Mouse (Mus musculus) spleen, adult 2 months (tissue): ENCODE data around the gene Med25. TPM values are rescaled to one million over a fixed set of nuclear protein-coding genes. Genes with fewer than 3 reads are reported as not detected.

ENCODE experiments used
- DNase-seq, 2 experiments: peaks; one replicate each; pipeline versions ENCODE4 v3.0.0 to v3.0.0-alpha.2; 2012 to 2021; ENCODE audit warnings: low spot score in 2 of 2, low read depth in 1 of 2
- H3K27ac ChIP-seq: fragments of 200-500 bp; 2 replicates; pipeline ENCODE4 v1.5.1; 2012; ENCODE audit warnings: low read length, inconsistent platforms; ENCODE audit not compliant: insufficient read depth
- H3K27me3 ChIP-seq: fragments of 200-500 bp; 2 replicates; pipeline ENCODE4 v1.6.1; 2012; ENCODE audit warnings: mild to moderate bottlenecking, moderate library complexity, low read length, inconsistent platforms; ENCODE audit not compliant: control insufficient read depth, insufficient read depth
- H3K36me3 ChIP-seq: fragments of 200-500 bp; 2 replicates; pipeline ENCODE4 v1.6.1; 2012; ENCODE audit warnings: mild to moderate bottlenecking, low read length, inconsistent platforms; ENCODE audit not compliant: control insufficient read depth, insufficient read depth
- H3K4me1 ChIP-seq: fragments of 200-500 bp; 2 replicates; pipeline ENCODE4 v1.6.1; 2011; ENCODE audit warnings: inconsistent platforms; ENCODE audit not compliant: control insufficient read depth, insufficient read depth, insufficient read length
- H3K4me3 ChIP-seq: fragments of 200-500 bp; 2 replicates; pipeline ENCODE4 v1.5.1; 2011; ENCODE audit warnings: mild to moderate bottlenecking, inconsistent platforms; ENCODE audit not compliant: insufficient read depth, insufficient read length; ENCODE audit errors: extremely low read depth
- CTCF ChIP-seq: fragments of 200-500 bp; IDR thresholded peaks from 2 replicates; pipeline ENCODE4 v1.5.1; 2011; ENCODE audit warnings: mild to moderate bottlenecking, inconsistent platforms; ENCODE audit not compliant: insufficient read depth, insufficient read length, insufficient replicate concordance; ENCODE audit errors: extremely low read depth
- POLR2A ChIP-seq: fragments of 200-500 bp; IDR thresholded peaks from 2 replicates; pipeline ENCODE4 v1.6.1; 2011; ENCODE audit warnings: low read depth, low read length, inconsistent platforms
- WGBS: fragments of 180-500 bp; shearing (Covaris S2); methylation state at CpG from one replicate; pipeline ENCODE4 v1.1.7; 2018; 5-methylcytosine and 5-hydroxymethylcytosine counted together
- polyA plus RNA-seq: library from polyadenylated mRNA; depleted of rRNA; stranded (reverse); fragments of >200 nt; gene quantifications from 2 replicates; pipeline ENCODE4 v1.2.3, GENCODE M21; 2012

Gene Med25
- polyA plus RNA-seq, 1 experiment: 113 TPM

GRCm38 (mm10) chr7:44840426-44840825, 52.1 kb downstream of the Med25 start:
- Histone ChIP-seq H3K27ac (peak overlapping the region; percentile 65), H3K4me3 (peak overlapping the region; percentile 46; the same call in 1 of the 2 replicates), H3K4me1 (peaks cover 43% of the 10 kb centered on the region), H3K36me3 (peaks cover 38% of the 10 kb centered on the region), H3K27me3 (no peaks in the 10 kb centered on the region)
- no peak; the same call in 1 of the 2 replicates for TF ChIP-seq POLR2A
- TF ChIP-seq CTCF: no peak
- WGBS: 19% methylated on average over 14 of the region's 14 CpGs
- DNase-seq: no peak

- Histone ChIP-seq H3K27ac (peak overlapping the region; percentile 65), H3K27me3 (no peaks in the 10 kb centered on the region), H3K36me3 (peaks cover 31% of the 10 kb centered on the region), H3K4me1 (peaks cover 45% of the 10 kb centered on the region), H3K4me3 (peak overlapping the region; percentile 46)
- peak; percentile 45 to 78 for DNase-seq
- TF ChIP-seq POLR2A (peak; percentile 17), CTCF (no peak)
- WGBS: 7% methylated on average over 58 of the region's 58 CpGs
Observed at GRCm38 (mm10) chr7:44839491-44840191, 52.9 kb downstream of the Med25 start.

- Histone ChIP-seq H3K4me1 (peaks cover 49% of the 10 kb centered on the region), H3K4me3 (peak overlapping the region; percentile 46; the same call in 1 of the 2 replicates), H3K27me3 (no peaks in the 10 kb centered on the region), H3K36me3 (peaks cover 27% of the 10 kb centered on the region), H3K27ac (peak overlapping the region; percentile 65)
- no peak for DNase-seq
- TF ChIP-seq POLR2A (no peak), CTCF (no peak)
- WGBS: 11% methylated on average over 11 of the region's 11 CpGs
Observed at GRCm38 (mm10) chr7:44839171-44839490, 53.4 kb downstream of the Med25 start.

- no peaks in the 10 kb centered on the region for H3K27me3 ChIP-seq
- no peak for DNase-seq
- H3K36me3 ChIP-seq: peaks cover 17% of the 10 kb centered on the region
- peak overlapping the region; percentile 95 for H3K27ac ChIP-seq
- no peak for TF ChIP-seq POLR2A
- TF ChIP-seq CTCF: no peak
- WGBS: 77% methylated on average over 6 of the region's 6 CpGs
- peak overlapping the region; percentile 64; the same call in 1 of the 2 replicates for H3K4me3 ChIP-seq
- H3K4me1 ChIP-seq: peaks cover 53% of the 10 kb centered on the region
Observed at GRCm38 (mm10) chr7:44838073-44838472, 54.4 kb downstream of the Med25 start.

- DNase-seq: no peak
- peaks cover 53% of the 10 kb centered on the region for H3K4me1 ChIP-seq
- peak overlapping the region; percentile 64 for H3K4me3 ChIP-seq
- WGBS: 53% methylated on average over 9 of the region's 9 CpGs
- peak overlapping the region; percentile 95 for H3K27ac ChIP-seq
- H3K27me3 ChIP-seq: no peaks in the 10 kb centered on the region
- no peak for TF ChIP-seq CTCF
- no peak for TF ChIP-seq POLR2A
- peaks cover 7% of the 10 kb centered on the region for H3K36me3 ChIP-seq
Observed at GRCm38 (mm10) chr7:44836423-44837053, 56.0 kb downstream of the Med25 start.

- 22% methylated on average over 3 of the region's 3 CpGs for WGBS
- Histone ChIP-seq H3K4me1 (peaks cover 53% of the 10 kb centered on the region), H3K4me3 (peak overlapping the region; percentile 64), H3K27me3 (no peaks in the 10 kb centered on the region), H3K27ac (peak overlapping the region; percentile 95), H3K36me3 (peaks cover 6% of the 10 kb centered on the region)
- TF ChIP-seq POLR2A (peak; percentile 54; the same call in 1 of the 2 replicates), CTCF (no peak)
- peak in 1 of 2 experiments; percentile 89 for DNase-seq
Observed at GRCm38 (mm10) chr7:44836016-44836404, 56.5 kb downstream of the Med25 start.

GRCm38 (mm10) chr7:44835373-44836015, 57.0 kb downstream of the Med25 start:
- Histone ChIP-seq H3K27me3 (no peaks in the 10 kb centered on the region), H3K4me1 (peaks cover 49% of the 10 kb centered on the region), H3K4me3 (no peak overlapping the region), H3K36me3 (peaks cover 5% of the 10 kb centered on the region; the same call in 1 of the 2 replicates), H3K27ac (peak overlapping the region; percentile 95)
- 38% methylated on average over 1 of the region's 1 CpGs for WGBS
- peak in 1 of 2 experiments; percentile 59 for DNase-seq
- no peak for TF ChIP-seq POLR2A
- no peak for TF ChIP-seq CTCF
